ENCODE assay signal across 10 mouse cellular contexts in the genomic region with DNA sequence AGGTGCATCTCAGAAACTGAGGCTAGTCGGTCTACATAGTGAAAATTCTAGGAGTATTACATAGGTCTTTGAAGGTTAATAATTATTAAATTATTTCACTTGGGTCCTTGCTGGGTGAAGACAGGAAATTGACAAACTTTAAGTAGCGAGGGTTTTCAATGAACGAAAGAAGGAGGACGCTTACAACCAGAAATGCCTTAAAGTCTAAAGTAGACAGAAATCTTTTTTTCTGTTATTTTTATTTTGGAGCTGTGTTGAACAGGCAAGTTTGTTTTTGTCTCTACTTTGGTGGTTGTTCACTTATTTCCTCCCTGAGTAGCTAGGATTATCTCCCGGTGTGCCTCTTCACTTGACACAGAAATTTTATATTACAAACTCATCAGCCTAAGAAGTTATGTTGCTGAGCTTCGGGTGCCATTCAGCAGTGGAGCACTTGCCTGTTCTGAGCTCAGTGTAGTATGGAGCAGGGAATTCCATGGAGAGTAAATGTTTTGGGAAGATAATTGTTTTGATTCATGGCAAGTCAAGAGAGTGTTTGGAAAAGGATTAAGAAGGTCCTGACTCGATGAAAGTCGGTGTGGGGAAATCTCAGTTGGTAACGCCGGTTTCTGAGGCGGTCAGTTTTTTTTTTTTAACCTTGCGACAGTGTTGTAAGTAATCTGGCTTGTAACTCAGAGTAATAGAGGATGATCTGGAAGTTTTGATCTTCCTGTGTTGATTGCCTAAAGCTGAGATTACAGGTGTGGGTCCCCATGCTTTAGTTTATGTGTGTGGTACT. TPM values are rescaled to one million over a fixed set of nuclear protein-coding genes. Genes with fewer than 3 reads are reported as not detected.
DNase-seq lines count a peak whose midpoint lies in the region; ATAC-seq and TF ChIP-seq lines count a peak whose summit lies in the region.
"Had no signal": no experiment of that assay in that cellular context is flagged by ENCODE, and none has a peak within 500 bp of the region (broad histone marks: within the 10 kb centered on the region; RNA-seq: fewer than 3 reads in every experiment).

No protein-coding gene starts in this region.

- H3ac ChIP-seq in myocyte (ENCODE audit: control insufficient read depth, insufficient read length): no peak overlapping the region

- peak overlapping the region; percentile 63 for H3K4me2 ChIP-seq in hindbrain, postnatal 0 days (ENCODE audit: low read depth, low read length)
- H3K4me2 ChIP-seq in myocyte (ENCODE audit: low read depth): peak overlapping the region; percentile 83

- peak overlapping the region; percentile 42; the same call in 1 of the 2 replicates for H3K9ac ChIP-seq in hindbrain, postnatal 0 days (replicated peaks; ENCODE audit: low read length)

- no peak overlapping the region for H3K27ac ChIP-seq in layer of hippocampus, adult 2 months
- H3K27ac ChIP-seq in embryonic facial prominence, embryonic 10.5 days (replicated peaks): peak overlapping the region; percentile 41; the same call in 1 of the 2 replicates
- H3K27ac ChIP-seq in hindbrain, postnatal 0 days: no peak overlapping the region
- no peak overlapping the region for H3K27ac ChIP-seq in thymus, adult 2 months (ENCODE audit: control insufficient read depth, insufficient read depth, low read length)

- peak overlapping the region; percentile 88 for H3K4me3 ChIP-seq in layer of hippocampus, adult 2 months
- peak overlapping the region; percentile 67 for H3K4me3 ChIP-seq in embryonic facial prominence, embryonic 10.5 days
- peak overlapping the region; percentile 53 for H3K4me3 ChIP-seq in hindbrain, postnatal 0 days (ENCODE audit: low read length)
- peak overlapping the region; percentile 69 for H3K4me3 ChIP-seq in myocyte
- no peak overlapping the region for H3K4me3 ChIP-seq in thymus, adult 2 months (ENCODE audit: control insufficient read depth, insufficient read depth, low read length)

- intact Hi-C loops in left cerebral cortex, postnatal 25 days (cut with DNase I): loop anchor here (5.0 kb wide), 1 partner anchor 35 kb away; a partner anchor contains a TSS

- peaks cover 54% of the 10 kb centered on the region for H3K36me3 ChIP-seq in embryonic facial prominence, embryonic 10.5 days (replicated peaks)
- H3K36me3 ChIP-seq in hindbrain, postnatal 0 days (ENCODE audit: insufficient read depth, low read length): no peaks in the 10 kb centered on the region
- H3K36me3 ChIP-seq in myocyte (ENCODE audit: control insufficient read depth, insufficient read depth): no peaks in the 10 kb centered on the region
- H3K36me3 ChIP-seq in thymus, adult 2 months (ENCODE audit: control insufficient read depth, insufficient read depth, low read length): 0 out of 2 replicates have a peak, but pooled peaks cover 3% of the 10 kb centered on the region

- DNase-seq in layer of hippocampus, adult 2 months (ENCODE audit: low spot score in 2 of 2): no peak
- DNase-seq in layer of hippocampus, adult 18-20 months (ENCODE audit: low spot score in 2 of 2): no peak
- no peak for DNase-seq in embryonic facial prominence, embryonic 10.5 days (ENCODE audit: low spot score)
- no peak for DNase-seq in hindbrain, postnatal 0 days (ENCODE audit: low spot score)
- DNase-seq in adrenal gland, adult (ENCODE audit: inconsistent age in 2 of 2, low spot score in 1 of 2): no peak
- DNase-seq in left cerebral cortex, postnatal 25 days (ENCODE audit: low spot score in 2 of 2): no peak
- DNase-seq in thymus, adult 2 months: no peak

- no peaks in the 10 kb centered on the region for H3K9me3 ChIP-seq in embryonic facial prominence, embryonic 10.5 days
- H3K9me3 ChIP-seq in hindbrain, postnatal 0 days (ENCODE audit: low read length): no peaks in the 10 kb centered on the region

- peaks cover 18% of the 10 kb centered on the region for H3K4me1 ChIP-seq in embryonic facial prominence, embryonic 10.5 days
- H3K4me1 ChIP-seq in hindbrain, postnatal 0 days (ENCODE audit: insufficient read depth, low read length): no peaks in the 10 kb centered on the region
- no peaks in the 10 kb centered on the region; the same call in 1 of the 2 replicates for H3K4me1 ChIP-seq in thymus, adult 2 months (replicated peaks; ENCODE audit: control insufficient read depth, insufficient read depth, low read length)

- 33% methylated on average over 12 of the region's 12 CpGs for WGBS in embryonic facial prominence, embryonic 10.5 days
- 23% methylated on average over 12 of the region's 12 CpGs for WGBS in hindbrain, postnatal 0 days
- WGBS in thymus, adult 2 months: 4% methylated on average over 12 of the region's 12 CpGs

- TF ChIP-seq CTCF in layer of hippocampus, adult 2 months (conservative IDR thresholded peaks at IDR 0.05): no peak
- no peak for TF ChIP-seq CTCF in hindbrain, postnatal 0 days (IDR thresholded peaks at IDR 0.05; ENCODE audit: low read depth)
- TF ChIP-seq CTCF in thymus, adult 2 months (IDR thresholded peaks at IDR 0.05; ENCODE audit: borderline replicate concordance, control insufficient read depth, extremely low read depth, insufficient read depth, low read length, poor library complexity): no peak

- no peaks in the 10 kb centered on the region for H3K27me3 ChIP-seq in embryonic facial prominence, embryonic 10.5 days (replicated peaks; ENCODE audit: low read depth, poor library complexity, severe bottlenecking)
- H3K27me3 ChIP-seq in hindbrain, postnatal 0 days (ENCODE audit: insufficient read depth, low read length): no peaks in the 10 kb centered on the region
- no peaks in the 10 kb centered on the region for H3K27me3 ChIP-seq in myocyte (ENCODE audit: control insufficient read depth, insufficient read depth, insufficient read length)
- H3K27me3 ChIP-seq in thymus, adult 2 months (ENCODE audit: control insufficient read depth, insufficient read depth, low read length): no peaks in the 10 kb centered on the region

- TF ChIP-seq POLR2A in myocyte (IDR thresholded peaks at IDR 0.05; ENCODE audit: insufficient read length, low read depth): no peak
- TF ChIP-seq POLR2A in thymus, adult 2 months (IDR thresholded peaks at IDR 0.05; ENCODE audit: control insufficient read depth, extremely low read depth, insufficient read depth, low read length, poor library complexity): no peak

- peaks cover 31% of the 10 kb centered on the region for H3K79me2 ChIP-seq in myocyte (ENCODE audit: control insufficient read depth, insufficient read depth)

- no peak for ATAC-seq in hindbrain, postnatal 0 days

TF ChIP-seq in myocyte, 11 proteins besides CTCF, POLR2A, EP300 and RAD21:
- TF ChIP-seq SRF (IDR thresholded peaks at IDR 0.05; ENCODE audit: control insufficient read depth, insufficient read length, low read depth) (no peak), E2F4 (IDR thresholded peaks at IDR 0.05; ENCODE audit: insufficient read depth) (no peak), MAX (IDR thresholded peaks at IDR 0.05; ENCODE audit: low read depth) (no peak), USF1 (IDR thresholded peaks at IDR 0.05; ENCODE audit: low read depth) (no peak)

RNA-seq across cellular contexts. Expression of a gene that starts 0.8 kb away (rescaled TPM):
- total RNA-seq in layer of hippocampus, adult 2 months (2021): 1 to 10 TPM; 2.6 to 2.8 TPM
- 1 to 10 TPM; 2.5 to 2.7 TPM for total RNA-seq in layer of hippocampus, adult 18-20 months (2021)
- 10.8 TPM in 2 replicates for polyA plus RNA-seq in embryonic facial prominence, embryonic 10.5 days (2016; fragmentation: Nextera tagmentation; extraction: Ambion mirVana)
- 4.6 and 5.3 TPM in 2 replicates for total RNA-seq in hindbrain, postnatal 0 days (2014; rRNA removed)
- 2.4 and 2.8 TPM in 2 replicates for polyA plus RNA-seq in hindbrain, postnatal 0 days (2015; fragmentation: Nextera tagmentation; extraction: Ambion mirVana)
- 2.4 TPM for polyA plus RNA-seq in myocyte (2012; fragmentation: generic; extraction: Trizol)
- 1 to 10 TPM; 4.2 to 4.4 TPM for total RNA-seq in left cerebral cortex, postnatal 25 days (2021)
- 15.5 and 19.1 TPM in 2 replicates for polyA plus RNA-seq in thymus, adult 2 months (2012; rRNA removed)

RNA-seq across cellular contexts. Expression of a gene that starts 0.9 kb away (rescaled TPM):
- 10 to 100 TPM; 31.4 to 34.0 TPM for total RNA-seq in layer of hippocampus, adult 2 months (2021)
- 10 to 100 TPM; 31.0 to 31.4 TPM for total RNA-seq in layer of hippocampus, adult 18-20 months (2021)
- polyA plus RNA-seq in embryonic facial prominence, embryonic 10.5 days (2016; fragmentation: Nextera tagmentation; extraction: Ambion mirVana): 27.1 and 28.6 TPM in 2 replicates
- total RNA-seq in hindbrain, postnatal 0 days (2014; rRNA removed): 12.0 and 14.4 TPM in 2 replicates
- 21.3 and 21.5 TPM in 2 replicates for polyA plus RNA-seq in hindbrain, postnatal 0 days (2015; fragmentation: Nextera tagmentation; extraction: Ambion mirVana)
- 9.3 TPM for polyA plus RNA-seq in myocyte (2012; fragmentation: generic; extraction: Trizol)
- 10 to 100 TPM; 35.3 to 38.0 TPM for total RNA-seq in left cerebral cortex, postnatal 25 days (2021)
- 3.8 and 4.7 TPM in 2 replicates for polyA plus RNA-seq in thymus, adult 2 months (2012; rRNA removed)

RNA-seq across cellular contexts. Expression of a gene that starts 33.5 kb away (rescaled TPM):
- total RNA-seq in layer of hippocampus, adult 2 months (2021): 10 to 100 TPM; 45.3 to 47.2 TPM
- 10 to 100 TPM; 47.8 to 52.9 TPM for total RNA-seq in layer of hippocampus, adult 18-20 months (2021)
- 53.2 and 55.4 TPM in 2 replicates for polyA plus RNA-seq in embryonic facial prominence, embryonic 10.5 days (2016; fragmentation: Nextera tagmentation; extraction: Ambion mirVana)
- 14.7 and 17.7 TPM in 2 replicates for total RNA-seq in hindbrain, postnatal 0 days (2014; rRNA removed)
- 52.8 and 57.0 TPM in 2 replicates for polyA plus RNA-seq in hindbrain, postnatal 0 days (2015; fragmentation: Nextera tagmentation; extraction: Ambion mirVana)
- 13.1 TPM for polyA plus RNA-seq in myocyte (2012; fragmentation: generic; extraction: Trizol)
- 10 to 100 TPM; 39.9 to 40.9 TPM for total RNA-seq in left cerebral cortex, postnatal 25 days (2021)
- polyA plus RNA-seq in thymus, adult 2 months (2012; rRNA removed): 5.0 and 5.1 TPM in 2 replicates

RNA-seq across cellular contexts. Expression of a gene that starts 50.8 kb away (rescaled TPM):
- under 1 TPM; 0.47 to 0.82 TPM for total RNA-seq in layer of hippocampus, adult 2 months (2021)
- under 1 TPM; 0.40 to 0.56 TPM for total RNA-seq in layer of hippocampus, adult 18-20 months (2021)
- 0.30 and 0.57 TPM in 2 replicates for polyA plus RNA-seq in embryonic facial prominence, embryonic 10.5 days (2016; fragmentation: Nextera tagmentation; extraction: Ambion mirVana)
- 1.3 and 1.5 TPM in 2 replicates for total RNA-seq in hindbrain, postnatal 0 days (2014; rRNA removed)
- polyA plus RNA-seq in hindbrain, postnatal 0 days (2015; fragmentation: Nextera tagmentation; extraction: Ambion mirVana): 0.57 and 1.1 TPM in 2 replicates
- 0.32 TPM for polyA plus RNA-seq in myocyte (2012; fragmentation: generic; extraction: Trizol)
- under 1 TPM; 0.46 to 0.62 TPM for total RNA-seq in left cerebral cortex, postnatal 25 days (2021)
- 0.70 and 0.89 TPM in 2 replicates for polyA plus RNA-seq in thymus, adult 2 months (2012; rRNA removed)
- total RNA-seq: adrenal gland, postnatal 14 days; megakaryocyte-erythroid progenitor cell, adult 5-6 weeks had no signal

RNA-seq across cellular contexts. Expression of a gene that starts 54.3 kb away (rescaled TPM):
- 10 to 100 TPM; 17.6 to 18.2 TPM for total RNA-seq in layer of hippocampus, adult 2 months (2021)
- total RNA-seq in layer of hippocampus, adult 18-20 months (2021): 10 to 100 TPM; 17.8 to 18.0 TPM
- polyA plus RNA-seq in embryonic facial prominence, embryonic 10.5 days (2016; fragmentation: Nextera tagmentation; extraction: Ambion mirVana): 143 and 146 TPM in 2 replicates
- 5.4 and 12.5 TPM in 2 replicates for total RNA-seq in hindbrain, postnatal 0 days (2014; rRNA removed)
- 110 and 119 TPM in 2 replicates for polyA plus RNA-seq in hindbrain, postnatal 0 days (2015; fragmentation: Nextera tagmentation; extraction: Ambion mirVana)
- polyA plus RNA-seq in myocyte (2012; fragmentation: generic; extraction: Trizol): 26.4 TPM
- total RNA-seq in left cerebral cortex, postnatal 25 days (2021): 10 to 100 TPM; 13.9 to 16.1 TPM
- polyA plus RNA-seq in thymus, adult 2 months (2012; rRNA removed): 7.7 and 8.9 TPM in 2 replicates
